Mouse (Mus musculus): ENCODE measurements around the gene Rps6ka1. TPM values are rescaled to one million over a fixed set of nuclear protein-coding genes. Genes with fewer than 3 reads are reported as not detected.
"Not testable (repeated sequence)": the region's sequence is repeated elsewhere in the genome, so short reads cannot be mapped to it uniquely, and the experiment has no call there.

Gene Rps6ka1
- polyA plus RNA-seq (2016; fragmentation: Nextera tagmentation; extraction: Ambion mirVana) = 28.7 and 29.2 TPM in 2 replicates

DNA sequence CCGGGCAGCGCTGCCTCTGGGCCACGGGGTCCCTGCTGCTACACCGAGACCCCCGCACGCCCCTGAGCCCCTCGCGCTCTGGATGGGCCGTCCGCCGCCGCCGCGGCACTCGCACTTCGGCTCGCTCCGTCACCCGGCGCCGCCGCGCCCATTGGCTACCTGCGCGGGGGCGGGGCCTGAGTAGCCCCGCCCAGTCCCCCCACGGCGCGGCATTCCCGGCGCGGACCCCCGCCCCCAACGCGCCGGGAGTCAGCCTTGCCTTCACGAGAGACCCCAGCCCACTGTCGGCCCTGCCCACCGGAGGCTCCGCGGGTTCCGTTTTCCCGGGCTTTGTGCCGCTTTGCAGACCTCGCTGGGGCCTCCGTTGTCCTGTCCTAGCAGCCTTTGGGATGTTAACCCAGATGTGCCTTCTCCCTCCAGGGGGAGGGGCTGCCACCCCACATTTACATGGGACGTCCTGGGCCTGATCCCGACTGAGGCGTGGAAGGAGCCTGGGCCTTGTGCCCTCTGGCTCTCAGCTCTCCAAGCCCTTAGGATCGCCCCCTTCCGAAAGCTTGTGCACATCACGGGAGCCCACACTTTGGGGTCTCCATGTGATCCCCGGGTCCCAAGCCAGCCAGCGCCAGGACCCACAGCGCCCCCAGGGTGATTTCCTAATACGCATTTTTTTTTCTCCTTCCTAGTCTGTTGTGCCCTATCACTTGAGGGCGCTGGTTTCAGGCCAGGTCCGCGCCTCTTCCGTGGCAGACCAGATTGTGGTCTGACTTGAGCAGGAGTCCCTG lies at the start of gene Rps6ka1:
Gene Rps6ka1 (minus strand): TSS at position 126 of the 782 bp plus-strand sequence.
- H3K36me3 ChIP-seq = no peaks in the 10 kb centered on the region
- peak; percentile 87 for ATAC-seq (ENCODE audit: low FRiP score, low read depth)
- H3K4me2 ChIP-seq (replicated peaks) = peak within 1 kb of the TSS; percentile 99
- peaks cover 17% of the 10 kb centered on the region for H3K4me1 ChIP-seq
- WGBS = under 1% methylated on average over 60 of the region's 61 CpGs
- no peaks in the 10 kb centered on the region; the same call in 1 of the 2 replicates for H3K27me3 ChIP-seq (replicated peaks)
- H3K9me3 ChIP-seq = no peaks in the 10 kb centered on the region
- H3K27ac ChIP-seq = peak within 1 kb of the TSS; percentile 66
- H3K4me3 ChIP-seq = peak within 1 kb of the TSS; percentile 71
- peak within 1 kb of the TSS; percentile 89 for H3K9ac ChIP-seq

DNA sequence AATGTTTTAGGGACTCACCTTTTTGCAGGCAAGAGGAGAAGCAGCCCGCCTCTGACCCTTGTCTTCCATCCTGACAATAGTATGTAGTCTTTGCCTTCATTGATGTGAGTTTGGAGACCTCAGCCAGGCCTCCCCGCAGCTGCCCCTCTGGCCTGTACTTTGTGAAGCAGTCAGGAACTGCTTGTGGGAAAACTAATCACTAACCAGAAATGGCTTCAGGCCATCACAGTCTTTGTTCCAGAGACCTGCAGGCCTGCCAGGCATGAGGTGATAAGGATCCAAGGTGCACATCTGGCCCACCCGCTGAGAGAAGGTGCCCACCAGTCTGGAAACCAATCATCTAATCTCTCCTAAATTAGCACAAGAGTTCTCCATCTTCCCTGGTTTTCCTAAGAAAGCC lies 44.2 kb upstream of the Rps6ka1 start:
- H3K27me3 ChIP-seq (replicated peaks) = no peaks in the 10 kb centered on the region
- H3K4me1 ChIP-seq = no peaks in the 10 kb centered on the region
- no peak overlapping the region for H3K9ac ChIP-seq
- no peaks in the 10 kb centered on the region for H3K9me3 ChIP-seq
- no peak for ATAC-seq (ENCODE audit: low FRiP score, low read depth)
- H3K4me2 ChIP-seq (replicated peaks) = no peak overlapping the region
- H3K4me3 ChIP-seq = no peak overlapping the region
- no peaks in the 10 kb centered on the region for H3K36me3 ChIP-seq
- H3K27ac ChIP-seq = no peak overlapping the region
- 85% methylated on average over 3 of the region's 3 CpGs for WGBS

DNA sequence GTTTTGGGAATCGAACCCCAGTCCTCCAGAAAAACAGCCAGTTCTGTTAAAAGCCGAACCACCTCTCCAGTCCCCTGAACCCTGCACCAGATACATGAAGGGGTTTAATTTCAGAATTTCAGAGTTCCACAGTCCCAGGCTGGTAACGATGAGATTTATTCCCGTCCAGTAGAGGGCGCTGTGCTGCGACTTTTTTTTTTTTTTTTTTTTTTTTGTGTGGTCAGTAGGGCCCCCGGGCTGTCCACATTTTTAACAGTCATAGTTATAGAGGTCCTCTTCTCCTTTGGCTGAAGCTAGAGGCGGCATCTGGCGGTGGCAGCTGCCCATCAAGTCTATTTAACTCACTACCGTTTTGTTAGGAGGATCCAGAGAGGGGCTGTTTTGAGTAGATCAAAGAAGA lies 43.8 kb upstream of the Rps6ka1 start:
- Histone ChIP-seq H3K4me2 (replicated peaks) (no peak overlapping the region), H3K27ac (no peak overlapping the region), H3K9me3 (no peaks in the 10 kb centered on the region), H3K36me3 (no peaks in the 10 kb centered on the region), H3K9ac (no peak overlapping the region), H3K4me1 (no peaks in the 10 kb centered on the region), H3K4me3 (no peak overlapping the region), H3K27me3 (replicated peaks) (no peaks in the 10 kb centered on the region)
- no peak for ATAC-seq (ENCODE audit: low FRiP score, low read depth)
- 17% methylated on average over 10 of the region's 10 CpGs for WGBS

DNA sequence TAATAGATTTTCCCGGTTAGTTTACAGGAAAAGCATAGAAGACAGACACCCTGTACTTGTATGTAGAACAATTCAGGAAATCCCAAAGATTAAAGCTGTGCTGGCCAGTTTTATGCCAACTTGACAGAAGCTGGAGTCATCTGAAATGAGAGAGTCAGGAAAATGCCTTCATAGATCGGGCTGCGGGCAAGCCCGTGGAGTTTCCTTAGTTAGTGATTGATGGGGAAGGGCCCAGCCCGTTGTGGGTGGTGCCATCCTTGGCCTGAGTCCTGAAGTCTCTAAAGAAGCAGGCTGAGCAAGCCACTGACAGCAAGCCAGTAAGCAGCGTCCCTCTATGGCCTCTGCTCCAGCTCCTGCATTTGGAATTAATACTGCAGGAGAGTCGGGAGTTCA lies 41.7 kb upstream of the Rps6ka1 start:
- no peaks in the 10 kb centered on the region for H3K9me3 ChIP-seq
- no peaks in the 10 kb centered on the region for H3K4me1 ChIP-seq
- 38% methylated on average over 7 of the region's 7 CpGs for WGBS
- no peaks in the 10 kb centered on the region for H3K36me3 ChIP-seq
- no peak overlapping the region for H3K9ac ChIP-seq
- ATAC-seq (ENCODE audit: low FRiP score, low read depth) = no peak
- H3K4me2 ChIP-seq (replicated peaks) = no peak overlapping the region
- H3K27ac ChIP-seq = no peak overlapping the region
- no peak overlapping the region for H3K4me3 ChIP-seq
- H3K27me3 ChIP-seq (replicated peaks) = no peaks in the 10 kb centered on the region

- Histone ChIP-seq H3K27ac (no peak overlapping the region), H3K36me3 (no peaks in the 10 kb centered on the region), H3K4me3 (no peak overlapping the region), H3K9me3 (no peaks in the 10 kb centered on the region), H3K4me2 (replicated peaks) (no peak overlapping the region), H3K9ac (no peak overlapping the region), H3K4me1 (no peaks in the 10 kb centered on the region), H3K27me3 (replicated peaks) (no peaks in the 10 kb centered on the region)
- no peak for ATAC-seq (ENCODE audit: low FRiP score, low read depth)
- WGBS = 57% methylated on average over 15 of the region's 15 CpGs
Measured at GRCm38 (mm10) chr4:133928576-133929277, 41.1 kb upstream of the Rps6ka1 start.

GRCm38 (mm10) chr4:133925204-133925603 lies 37.6 kb upstream of the Rps6ka1 start:
- no peak overlapping the region for H3K4me3 ChIP-seq
- no peaks in the 10 kb centered on the region for H3K27me3 ChIP-seq (replicated peaks)
- no peak for ATAC-seq (ENCODE audit: low FRiP score, low read depth)
- H3K4me1 ChIP-seq = no peaks in the 10 kb centered on the region
- no peaks in the 10 kb centered on the region for H3K9me3 ChIP-seq
- H3K4me2 ChIP-seq (replicated peaks) = no peak overlapping the region
- H3K36me3 ChIP-seq = no peaks in the 10 kb centered on the region
- no peak overlapping the region for H3K9ac ChIP-seq
- H3K27ac ChIP-seq = no peak overlapping the region
- WGBS = 85% methylated on average over 4 of the region's 4 CpGs

DNA sequence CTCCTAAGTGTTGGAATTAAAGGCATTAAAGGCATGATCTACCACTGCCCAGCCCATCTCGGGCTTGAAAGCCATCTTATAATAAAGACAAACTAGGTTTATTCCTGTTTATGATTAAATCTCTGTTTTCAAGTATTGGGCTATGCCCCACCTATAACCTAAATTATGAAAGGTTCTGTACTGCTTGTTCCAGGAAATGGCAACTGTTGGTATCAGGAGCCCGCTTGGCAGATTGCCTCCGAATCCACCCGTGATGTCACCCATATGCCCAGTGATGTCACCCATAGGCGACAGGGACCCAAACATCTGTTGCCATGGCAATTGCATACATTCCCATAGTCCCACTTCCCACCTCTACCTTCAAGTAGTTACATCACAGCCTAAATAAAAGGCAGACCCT lies 36.1 kb upstream of the Rps6ka1 start:
- Histone ChIP-seq H3K4me1 (no peaks in the 10 kb centered on the region), H3K9me3 (no peaks in the 10 kb centered on the region), H3K27ac (no peak overlapping the region), H3K4me3 (no peak overlapping the region), H3K4me2 (replicated peaks) (no peak overlapping the region), H3K27me3 (replicated peaks) (no peaks in the 10 kb centered on the region), H3K36me3 (no peaks in the 10 kb centered on the region), H3K9ac (no peak overlapping the region)
- WGBS = 88% methylated on average over 5 of the region's 5 CpGs
- no peak for ATAC-seq (ENCODE audit: low FRiP score, low read depth)

GRCm38 (mm10) chr4:133918093-133918825 lies 30.7 kb upstream of the Rps6ka1 start:
- ATAC-seq (ENCODE audit: low FRiP score, low read depth); H3K4me3 ChIP-seq; H3K4me1 ChIP-seq; H3K36me3 ChIP-seq; H3K27me3 ChIP-seq (replicated peaks); H3K9me3 ChIP-seq; H3K27ac ChIP-seq; H3K4me2 ChIP-seq (replicated peaks); H3K9ac ChIP-seq: not testable (repeated sequence)
- WGBS = 89% methylated on average over 23 of the region's 23 CpGs

DNA sequence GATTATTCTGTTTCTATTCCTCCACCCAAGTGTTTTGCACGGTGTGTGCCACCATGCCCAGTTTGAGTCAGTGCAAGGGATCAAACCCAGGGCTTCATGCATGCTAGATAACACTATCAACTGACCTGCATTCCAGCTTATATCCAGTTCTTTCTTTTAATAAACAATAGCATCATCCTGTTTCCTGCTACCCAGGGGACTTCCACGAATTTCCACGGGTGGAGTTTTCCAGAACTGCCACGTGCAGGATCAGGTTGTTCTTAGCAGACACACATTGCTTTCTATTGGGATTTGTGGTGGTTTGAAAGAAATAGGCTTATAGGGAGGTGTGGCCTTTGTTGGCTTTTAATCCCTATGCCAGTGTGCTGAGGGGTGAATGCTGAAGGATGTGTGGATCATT lies 24.4 kb upstream of the Rps6ka1 start:
- H3K36me3 ChIP-seq = no peaks in the 10 kb centered on the region
- WGBS = 80% methylated on average over 4 of the region's 4 CpGs
- ATAC-seq (ENCODE audit: low FRiP score, low read depth) = no peak
- H3K4me2 ChIP-seq (replicated peaks) = no peak overlapping the region
- H3K9ac ChIP-seq = no peak overlapping the region
- H3K27ac ChIP-seq = no peak overlapping the region
- no peaks in the 10 kb centered on the region for H3K9me3 ChIP-seq
- H3K4me1 ChIP-seq = peaks cover 7% of the 10 kb centered on the region
- H3K27me3 ChIP-seq (replicated peaks) = no peaks in the 10 kb centered on the region
- no peak overlapping the region for H3K4me3 ChIP-seq

DNA sequence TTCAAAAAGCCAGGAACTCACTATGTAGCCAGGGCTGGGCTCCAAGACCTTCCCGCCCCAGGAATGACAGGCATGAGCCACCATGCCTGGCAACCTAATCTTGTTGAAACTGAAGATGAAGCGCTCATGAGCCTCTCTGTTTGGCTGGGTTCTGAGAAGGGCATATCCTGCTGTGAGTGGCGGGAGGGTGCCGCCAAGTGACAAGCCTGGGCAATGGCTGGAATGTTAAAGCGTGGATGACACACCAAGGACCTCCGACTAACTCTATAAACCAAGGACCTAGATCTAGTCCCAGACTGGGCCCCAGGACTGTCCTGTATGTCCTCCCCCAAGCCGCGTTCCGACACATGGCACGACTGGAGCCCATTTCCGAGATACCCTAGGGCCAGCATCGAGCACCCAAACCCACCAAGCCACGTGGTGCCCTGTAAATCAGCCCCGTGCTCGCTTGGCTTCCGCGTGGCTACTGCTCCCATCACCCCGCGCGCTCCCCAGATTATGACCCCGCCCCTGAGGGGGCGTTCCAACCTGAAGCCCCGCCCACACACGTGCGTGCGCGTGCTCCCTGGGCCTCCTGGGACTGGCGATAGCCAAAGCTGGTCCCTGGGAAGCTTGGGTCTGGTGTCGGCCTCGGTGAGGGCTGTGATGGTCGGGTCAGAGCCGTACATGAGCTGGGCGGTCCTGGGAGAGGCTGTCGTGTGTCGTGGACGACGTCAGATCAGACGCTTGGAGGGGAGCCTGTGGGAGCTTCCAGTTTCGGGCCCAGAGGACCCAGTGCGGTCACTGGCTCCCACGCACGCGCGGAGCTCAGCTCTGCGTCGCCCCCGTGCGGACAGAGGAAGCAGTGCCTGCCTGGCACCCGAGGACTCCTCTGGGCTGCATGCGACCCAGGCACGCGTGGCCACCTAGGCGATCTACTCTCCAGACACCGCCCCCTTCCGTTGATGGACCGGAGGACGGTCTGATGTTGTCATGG lies 22.9 kb upstream of the Rps6ka1 start:
- H3K27me3 ChIP-seq (replicated peaks) = no peaks in the 10 kb centered on the region
- WGBS = under 1% methylated on average over 57 of the region's 57 CpGs
- peak overlapping the region; percentile 48 for H3K4me3 ChIP-seq
- H3K36me3 ChIP-seq = no peaks in the 10 kb centered on the region
- H3K9me3 ChIP-seq = no peaks in the 10 kb centered on the region
- H3K9ac ChIP-seq = peak overlapping the region; percentile 61
- peak; percentile 97 for ATAC-seq (ENCODE audit: low FRiP score, low read depth)
- peak overlapping the region; percentile 71 for H3K27ac ChIP-seq
- peak overlapping the region; percentile 71 for H3K4me2 ChIP-seq (replicated peaks)
- H3K4me1 ChIP-seq = peaks cover 7% of the 10 kb centered on the region

GRCm38 (mm10) chr4:133908051-133908450 lies 20.5 kb upstream of the Rps6ka1 start:
- Histone ChIP-seq H3K4me1 (peaks cover 12% of the 10 kb centered on the region), H3K27me3 (replicated peaks) (no peaks in the 10 kb centered on the region), H3K9me3 (no peaks in the 10 kb centered on the region), H3K9ac (no peak overlapping the region), H3K4me3 (no peak overlapping the region), H3K36me3 (no peaks in the 10 kb centered on the region), H3K27ac (no peak overlapping the region), H3K4me2 (replicated peaks) (no peak overlapping the region)
- no peak for ATAC-seq (ENCODE audit: low FRiP score, low read depth)
- 92% methylated on average over 6 of the region's 6 CpGs for WGBS
